Mouse (Mus musculus): ENCODE results near the gene Gm21913.
"Not testable (repeated sequence)": the region's sequence is repeated elsewhere in the genome, so short reads cannot be mapped to it uniquely, and the experiment has no call there.

Gene Gm21913

DNA sequence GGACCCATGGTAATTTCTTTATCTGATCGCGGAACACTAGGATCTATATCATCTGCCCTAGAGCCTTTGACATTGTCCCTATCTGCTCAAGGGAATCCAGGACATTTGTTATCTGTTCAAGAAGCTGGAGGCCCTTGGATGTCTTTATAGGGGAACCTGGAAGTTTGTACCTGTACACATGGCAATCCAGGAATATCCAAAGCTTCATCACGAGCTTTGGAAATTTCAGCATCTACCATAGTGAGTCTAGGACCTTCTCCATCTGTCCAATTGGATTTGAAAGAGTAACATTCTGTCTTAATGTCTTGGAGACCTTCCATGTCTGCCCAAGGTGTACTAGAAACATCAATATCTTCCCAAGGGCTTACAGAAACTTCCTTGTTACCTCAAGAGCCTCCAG lies at the start of gene Gm21913:
Gm21913 (plus strand) TSS at position 301 of the 400 bp plus-strand sequence.
- not testable (repeated sequence) for DNase-seq (ENCODE audit: low spot score)
